Mouse (Mus musculus): ENCODE results near the gene Vhl. TPM values are rescaled to one million over a fixed set of nuclear protein-coding genes. Genes with fewer than 3 reads are reported as not detected.
A peak's percentile ranks its signal among the peaks of the same experiment; 100 is the strongest.

The Vhl gene
- polyA plus RNA-seq, 1 experiment from 2014 or later: 64.4 TPM

DNA sequence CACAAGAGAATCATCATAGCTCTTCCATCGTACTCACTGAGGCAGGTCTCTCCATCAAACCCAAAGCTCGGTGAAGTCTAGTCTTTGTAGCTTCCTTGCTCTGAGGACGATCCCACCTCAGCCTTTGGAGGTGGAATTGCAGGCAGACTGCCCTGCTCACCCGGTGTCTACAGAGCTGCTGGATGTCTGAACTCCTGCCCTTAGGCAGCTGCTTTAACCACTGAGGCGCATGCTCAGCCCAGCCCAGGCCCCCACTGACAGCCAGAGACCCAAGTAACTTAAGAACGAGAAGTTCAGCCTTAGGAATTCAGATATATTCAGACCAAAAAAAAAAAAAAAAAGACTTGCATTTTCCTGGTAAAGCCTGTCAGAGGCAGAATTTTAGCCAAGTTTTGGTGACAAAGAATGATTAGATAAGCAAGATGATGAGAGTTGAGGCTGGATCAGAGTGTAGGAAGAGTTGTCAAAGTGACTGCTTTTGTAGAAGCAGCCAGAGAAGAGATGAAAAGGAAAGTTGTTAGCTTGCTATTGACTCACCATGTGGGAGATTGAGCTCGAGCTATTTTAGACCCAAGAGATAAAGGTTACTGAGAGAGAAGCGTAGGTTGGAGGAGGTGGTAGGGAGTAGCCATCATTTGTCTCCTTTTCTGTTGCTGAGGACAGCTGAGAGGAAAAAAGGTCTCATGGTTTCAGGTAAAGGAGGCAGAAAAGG lies 11.3 kb upstream of the Vhl start:
- WGBS: 90% methylated on average over 8 of the region's 8 CpGs
- ATAC-seq (replicated peaks; ENCODE audit: low FRiP score): no peak
- peaks cover 7% of the 10 kb centered on the region; the same call in 1 of the 2 replicates for H3K36me3 ChIP-seq (ENCODE audit: control insufficient read depth, insufficient read depth, low read length)

DNA sequence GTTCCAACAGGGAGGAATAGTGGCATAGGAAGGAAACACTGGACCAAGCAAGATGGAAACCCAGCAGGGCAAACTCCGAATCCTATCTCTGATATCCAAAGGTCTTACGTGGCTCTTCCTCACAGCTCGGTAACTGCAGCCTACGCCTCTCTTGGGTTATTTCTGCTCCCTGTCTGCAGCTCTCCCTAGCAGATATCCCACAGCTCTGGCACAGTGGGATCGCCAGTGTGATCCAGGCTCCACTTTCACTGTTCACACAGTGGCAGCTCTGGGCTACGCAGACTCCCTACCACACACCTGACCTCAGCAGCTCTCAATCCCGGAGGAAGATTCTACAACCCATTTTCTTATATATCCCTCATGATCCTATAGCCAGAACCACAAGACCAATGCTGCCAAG lies 9.6 kb upstream of the Vhl start:
- 98% methylated on average over 7 of the region's 7 CpGs for WGBS

More for the DNA sequence above, 11.3 kb upstream of the Vhl start:
- DNase-seq (ENCODE audit: low spot score): no peak
- H3K4me1 ChIP-seq (replicated peaks; ENCODE audit: control insufficient read depth, insufficient read depth, low read length): no peaks in the 10 kb centered on the region
- H3K9me3 ChIP-seq (ENCODE audit: control insufficient read depth, low read length): no peaks in the 10 kb centered on the region; the same call in 1 of the 2 replicates
- no peak overlapping the region for H3K4me3 ChIP-seq (ENCODE audit: low read depth, low read length)
- H3K27ac ChIP-seq (ENCODE audit: low read depth, low read length): no peak overlapping the region
- no peak overlapping the region for H3K4me2 ChIP-seq (ENCODE audit: low read depth, low read length, severe bottlenecking)
- H3K27me3 ChIP-seq (ENCODE audit: control insufficient read depth, insufficient read depth, low read length): no peaks in the 10 kb centered on the region
- no peak overlapping the region for H3K9ac ChIP-seq (ENCODE audit: low read length)

DNA sequence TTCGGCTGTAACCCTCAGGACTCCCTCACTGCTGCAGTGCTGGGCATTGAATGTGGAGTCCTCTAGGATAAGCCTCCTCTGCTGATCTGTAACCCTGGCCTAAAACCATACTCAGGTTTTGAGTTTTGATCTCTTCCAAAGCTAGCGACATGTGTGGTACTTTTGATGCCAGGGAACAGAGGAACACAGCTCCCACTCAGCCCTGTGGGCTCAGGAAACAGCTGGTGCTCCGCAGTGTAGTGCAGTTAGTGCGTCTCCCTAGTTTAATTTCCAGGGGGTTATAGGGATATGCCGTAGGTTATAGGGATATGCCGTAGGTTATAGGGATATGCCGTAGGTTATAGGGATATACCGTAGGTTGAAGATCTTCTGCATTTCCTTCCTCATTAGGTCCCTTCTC lies 8.8 kb upstream of the Vhl start:
- ATAC-seq (replicated peaks; ENCODE audit: low FRiP score): no peak
- no peaks in the 10 kb centered on the region; the same call in 1 of the 2 replicates for H3K9me3 ChIP-seq (ENCODE audit: control insufficient read depth, low read length)
- H3K4me2 ChIP-seq (ENCODE audit: low read depth, low read length, severe bottlenecking): no peak overlapping the region
- no peak for DNase-seq (ENCODE audit: low spot score)
- peaks cover 7% of the 10 kb centered on the region; the same call in 1 of the 2 replicates for H3K36me3 ChIP-seq (ENCODE audit: control insufficient read depth, insufficient read depth, low read length)
- H3K9ac ChIP-seq (ENCODE audit: low read length): no peak overlapping the region
- no peaks in the 10 kb centered on the region for H3K4me1 ChIP-seq (replicated peaks; ENCODE audit: control insufficient read depth, insufficient read depth, low read length)
- WGBS: 97% methylated on average over 8 of the region's 8 CpGs
- no peak overlapping the region for H3K27ac ChIP-seq (ENCODE audit: low read depth, low read length)
- H3K4me3 ChIP-seq (ENCODE audit: low read depth, low read length): no peak overlapping the region
- H3K27me3 ChIP-seq (ENCODE audit: control insufficient read depth, insufficient read depth, low read length): no peaks in the 10 kb centered on the region

More for the DNA sequence above, 9.6 kb upstream of the Vhl start:
- Histone ChIP-seq H3K4me1 (replicated peaks; ENCODE audit: control insufficient read depth, insufficient read depth, low read length) (no peaks in the 10 kb centered on the region), H3K27ac (ENCODE audit: low read depth, low read length) (no peak overlapping the region), H3K27me3 (ENCODE audit: control insufficient read depth, insufficient read depth, low read length) (no peaks in the 10 kb centered on the region), H3K9ac (ENCODE audit: low read length) (no peak overlapping the region), H3K4me2 (ENCODE audit: low read depth, low read length, severe bottlenecking) (no peak overlapping the region), H3K36me3 (ENCODE audit: control insufficient read depth, insufficient read depth, low read length) (peaks cover 7% of the 10 kb centered on the region; the same call in 1 of the 2 replicates), H3K4me3 (ENCODE audit: low read depth, low read length) (no peak overlapping the region), H3K9me3 (ENCODE audit: control insufficient read depth, low read length) (no peaks in the 10 kb centered on the region; the same call in 1 of the 2 replicates)
- DNase-seq (ENCODE audit: low spot score) (no peak), ATAC-seq (replicated peaks; ENCODE audit: low FRiP score) (no peak)

DNA sequence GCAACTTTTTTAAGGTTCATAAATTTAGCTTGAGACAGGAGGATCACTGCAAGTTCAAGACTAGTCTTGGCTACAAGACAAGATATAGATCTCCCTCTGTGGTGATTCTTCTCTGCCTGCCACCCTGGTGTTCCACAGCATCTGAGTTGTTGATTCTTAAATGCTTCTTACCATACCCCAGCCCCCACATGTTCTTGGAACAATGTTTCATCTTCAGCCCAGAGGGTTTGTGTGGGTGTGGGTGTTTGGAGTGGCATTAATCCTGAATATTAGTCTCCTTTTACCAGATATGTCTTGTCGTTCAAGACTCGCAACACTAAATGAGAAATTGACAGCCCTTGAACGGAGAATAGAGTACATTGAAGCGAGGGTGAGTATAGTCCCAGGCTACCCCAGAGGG lies 8.3 kb upstream of the Vhl start:
- H3K36me3 ChIP-seq (ENCODE audit: control insufficient read depth, insufficient read depth, low read length): peaks cover 7% of the 10 kb centered on the region; the same call in 1 of the 2 replicates
- H3K9me3 ChIP-seq (ENCODE audit: control insufficient read depth, low read length): no peaks in the 10 kb centered on the region; the same call in 1 of the 2 replicates
- H3K9ac ChIP-seq (ENCODE audit: low read length): no peak overlapping the region
- no peak overlapping the region for H3K27ac ChIP-seq (ENCODE audit: low read depth, low read length)
- H3K4me2 ChIP-seq (ENCODE audit: low read depth, low read length, severe bottlenecking): no peak overlapping the region
- no peaks in the 10 kb centered on the region for H3K27me3 ChIP-seq (ENCODE audit: control insufficient read depth, insufficient read depth, low read length)
- DNase-seq (ENCODE audit: low spot score) (no peak), ATAC-seq (replicated peaks; ENCODE audit: low FRiP score) (no peak)
- no peak overlapping the region for H3K4me3 ChIP-seq (ENCODE audit: low read depth, low read length)
- 95% methylated on average over 4 of the region's 4 CpGs for WGBS
- no peaks in the 10 kb centered on the region for H3K4me1 ChIP-seq (replicated peaks; ENCODE audit: control insufficient read depth, insufficient read depth, low read length)

DNA sequence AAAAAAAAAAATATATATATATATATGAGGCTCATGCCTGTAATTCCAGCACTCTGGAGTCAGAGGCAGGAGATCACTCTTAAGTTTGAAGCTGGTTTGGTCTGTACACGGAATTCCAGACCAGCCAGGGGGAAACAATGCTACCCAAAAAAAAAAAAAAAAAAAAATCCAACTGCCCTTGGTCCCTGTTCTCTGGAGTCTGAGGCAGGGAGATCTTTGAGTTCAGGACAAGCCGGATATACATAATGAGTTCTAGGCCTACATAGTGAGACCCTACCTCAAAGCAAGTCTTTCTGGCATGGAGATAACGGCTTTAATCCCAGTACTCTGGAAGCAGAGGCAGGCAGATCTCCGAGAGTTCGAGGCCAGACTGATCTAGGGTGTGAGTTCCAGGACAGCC lies 373 bp upstream of the Vhl start:
- no peak overlapping the region for H3K27ac ChIP-seq (ENCODE audit: low read depth, low read length)
- peaks cover 3% of the 10 kb centered on the region; the same call in 1 of the 2 replicates for H3K36me3 ChIP-seq (ENCODE audit: control insufficient read depth, insufficient read depth, low read length)
- H3K9ac ChIP-seq (ENCODE audit: low read length): no peak overlapping the region
- WGBS: 69% methylated on average over 5 of the region's 5 CpGs
- peak overlapping the region; percentile 73 for H3K4me3 ChIP-seq (ENCODE audit: low read depth, low read length)
- H3K9me3 ChIP-seq (ENCODE audit: control insufficient read depth, low read length): no peaks in the 10 kb centered on the region
- H3K27me3 ChIP-seq (ENCODE audit: control insufficient read depth, insufficient read depth, low read length): no peaks in the 10 kb centered on the region
- no peak for DNase-seq (ENCODE audit: low spot score)
- no peak overlapping the region; the same call in 1 of the 2 replicates for H3K4me2 ChIP-seq (ENCODE audit: low read depth, low read length, severe bottlenecking)
- peaks cover 9% of the 10 kb centered on the region for H3K4me1 ChIP-seq (replicated peaks; ENCODE audit: control insufficient read depth, insufficient read depth, low read length)
- ATAC-seq (replicated peaks; ENCODE audit: low FRiP score): peak; percentile 10; the same call in 1 of the 2 replicates

DNA sequence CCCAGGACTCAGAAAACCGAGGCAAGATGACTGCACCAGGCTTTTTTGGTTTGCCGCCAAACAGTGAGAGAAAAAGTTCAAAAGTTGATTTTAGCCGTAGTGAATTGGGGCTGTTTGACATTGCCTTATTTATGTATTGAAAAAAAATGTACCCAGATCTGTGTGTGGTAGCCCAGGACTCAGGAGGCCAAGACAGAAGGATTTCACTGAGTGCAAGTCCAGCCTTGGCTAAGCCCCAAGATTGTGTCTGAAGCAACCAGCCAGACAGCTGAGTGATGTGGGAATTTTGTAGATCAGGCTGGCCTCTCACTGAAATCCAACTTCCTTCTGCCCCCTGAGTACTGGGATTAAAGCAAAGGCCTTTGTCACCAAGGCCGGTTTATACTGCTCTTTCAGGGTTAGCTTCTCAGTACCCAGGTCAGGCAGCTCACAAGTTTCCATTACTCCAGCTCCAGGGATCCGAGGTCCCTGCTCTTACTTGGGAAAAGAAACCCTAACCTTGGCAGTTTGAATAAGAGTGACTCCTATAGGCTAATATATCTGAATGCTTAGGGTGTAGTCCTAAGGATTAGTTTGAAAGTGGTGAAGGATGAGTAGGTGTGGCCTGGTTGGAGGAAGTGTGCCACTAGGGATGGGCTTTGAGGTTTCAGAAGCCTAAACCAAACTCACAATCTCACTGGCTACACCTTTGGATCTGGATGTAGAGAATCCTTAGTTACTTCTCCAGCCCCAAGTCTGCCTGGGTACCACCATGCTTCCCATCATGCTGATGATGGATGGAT lies 1.4 kb downstream of the Vhl start:
- Histone ChIP-seq H3K27me3 (ENCODE audit: control insufficient read depth, insufficient read depth, low read length) (no peaks in the 10 kb centered on the region), H3K36me3 (ENCODE audit: control insufficient read depth, insufficient read depth, low read length) (peaks cover 3% of the 10 kb centered on the region; the same call in 1 of the 2 replicates), H3K27ac (ENCODE audit: low read depth, low read length) (no peak overlapping the region), H3K9ac (ENCODE audit: low read length) (peak overlapping the region; percentile 89), H3K9me3 (ENCODE audit: control insufficient read depth, low read length) (no peaks in the 10 kb centered on the region), H3K4me1 (replicated peaks; ENCODE audit: control insufficient read depth, insufficient read depth, low read length) (peaks cover 9% of the 10 kb centered on the region), H3K4me2 (ENCODE audit: low read depth, low read length, severe bottlenecking) (peak overlapping the region; percentile 76), H3K4me3 (ENCODE audit: low read depth, low read length) (peak overlapping the region; percentile 73)
- WGBS: 59% methylated on average over 5 of the region's 5 CpGs
- ATAC-seq (replicated peaks; ENCODE audit: low FRiP score) (no peak), DNase-seq (ENCODE audit: low spot score) (no peak)

DNA sequence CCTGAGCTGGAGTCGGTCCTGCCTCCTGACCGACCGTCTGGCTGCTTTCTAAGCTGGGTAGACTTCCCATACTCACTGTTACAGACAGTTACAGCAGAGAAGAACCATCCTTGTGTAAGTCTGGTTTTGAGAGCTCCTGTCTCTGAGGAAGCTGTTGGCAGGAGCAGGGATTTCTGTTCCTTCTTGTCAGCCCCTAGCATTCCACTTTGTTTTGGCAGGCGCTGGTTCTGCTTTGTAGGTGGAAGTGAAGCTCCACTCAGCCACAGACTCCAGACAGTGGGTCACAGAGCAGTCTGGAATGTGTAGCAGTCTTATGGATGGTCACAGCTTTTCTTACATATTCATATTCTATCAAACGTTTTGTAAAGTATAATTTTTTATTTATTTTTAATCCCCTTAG lies 6.6 kb downstream of the Vhl start:
- Histone ChIP-seq H3K4me2 (ENCODE audit: low read depth, low read length, severe bottlenecking) (no peak overlapping the region), H3K9me3 (ENCODE audit: control insufficient read depth, low read length) (no peaks in the 10 kb centered on the region), H3K27ac (ENCODE audit: low read depth, low read length) (no peak overlapping the region), H3K4me1 (replicated peaks; ENCODE audit: control insufficient read depth, insufficient read depth, low read length) (peaks cover 4% of the 10 kb centered on the region), H3K27me3 (ENCODE audit: control insufficient read depth, insufficient read depth, low read length) (no peaks in the 10 kb centered on the region), H3K9ac (ENCODE audit: low read length) (no peak overlapping the region), H3K4me3 (ENCODE audit: low read depth, low read length) (no peak overlapping the region), H3K36me3 (ENCODE audit: control insufficient read depth, insufficient read depth, low read length) (peaks cover 3% of the 10 kb centered on the region; the same call in 1 of the 2 replicates)
- no peak for ATAC-seq (replicated peaks; ENCODE audit: low FRiP score)
- no peak for DNase-seq (ENCODE audit: low spot score)
- 81% methylated on average over 5 of the region's 5 CpGs for WGBS

DNA sequence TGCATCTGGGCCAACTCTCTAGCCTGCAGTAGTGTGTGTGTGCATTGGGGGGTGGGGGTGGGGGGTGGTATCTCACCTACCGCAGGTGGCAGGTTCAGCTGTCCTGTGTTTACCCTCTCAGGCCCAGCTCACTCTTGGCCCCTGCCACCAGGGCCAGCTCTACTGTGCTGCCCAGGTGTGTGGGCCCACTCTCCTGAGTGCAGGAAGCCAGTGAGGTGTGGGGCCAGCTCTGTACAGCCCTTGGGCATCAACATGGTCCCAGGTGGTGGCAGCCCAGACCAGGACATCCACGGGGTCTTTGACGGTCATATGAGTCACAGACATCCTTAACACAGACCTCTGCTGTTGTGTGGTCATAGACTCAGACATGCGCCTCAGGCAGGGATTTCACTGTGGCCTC lies 9.1 kb downstream of the Vhl start:
- H3K9me3 ChIP-seq (ENCODE audit: control insufficient read depth, low read length): no peaks in the 10 kb centered on the region
- no peak for ATAC-seq (replicated peaks; ENCODE audit: low FRiP score)
- H3K4me3 ChIP-seq (ENCODE audit: low read depth, low read length): no peak overlapping the region
- no peak overlapping the region for H3K27ac ChIP-seq (ENCODE audit: low read depth, low read length)
- WGBS: 95% methylated on average over 4 of the region's 4 CpGs
- H3K4me2 ChIP-seq (ENCODE audit: low read depth, low read length, severe bottlenecking): no peak overlapping the region
- DNase-seq (ENCODE audit: low spot score): no peak
- H3K27me3 ChIP-seq (ENCODE audit: control insufficient read depth, insufficient read depth, low read length): no peaks in the 10 kb centered on the region
- no peaks in the 10 kb centered on the region for H3K4me1 ChIP-seq (replicated peaks; ENCODE audit: control insufficient read depth, insufficient read depth, low read length)
- H3K9ac ChIP-seq (ENCODE audit: low read length): no peak overlapping the region
- no peaks in the 10 kb centered on the region; the same call in 1 of the 2 replicates for H3K36me3 ChIP-seq (ENCODE audit: control insufficient read depth, insufficient read depth, low read length)
